Mouse (Mus musculus): ENCODE data around the gene Dao. TPM values are rescaled to one million over a fixed set of nuclear protein-coding genes. Genes with fewer than 3 reads are reported as not detected.

Gene Dao
- polyA plus RNA-seq, 1 experiment: not detected

DNA sequence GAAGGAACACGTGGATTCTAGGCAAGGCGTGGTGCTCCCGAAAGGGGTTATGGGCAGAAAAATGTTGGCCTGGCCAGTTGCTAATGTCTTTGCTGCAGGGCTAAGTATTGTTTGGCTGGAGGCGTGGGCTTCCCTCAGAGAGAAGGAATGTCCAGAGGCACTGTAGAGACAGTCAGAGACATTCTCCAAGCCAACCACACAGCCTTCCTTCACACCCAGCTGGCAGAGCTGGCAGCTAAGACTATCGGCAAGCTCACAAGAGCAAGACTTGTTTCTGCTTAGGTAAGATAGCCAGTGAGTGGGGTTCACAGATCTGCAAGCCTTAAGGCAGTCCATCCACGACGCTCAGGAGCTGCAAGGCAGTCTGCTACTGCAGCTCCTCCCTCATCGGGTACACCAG is 26.2 kb upstream of the Dao start:
- no peak overlapping the region for H3K4me3 ChIP-seq (ENCODE audit: insufficient read depth, low read depth, low read length)
- H3K27ac ChIP-seq (ENCODE audit: insufficient read depth, low read depth, low read length): no peak overlapping the region
- H3K4me1 ChIP-seq (ENCODE audit: control insufficient read depth, insufficient read depth, low read length): peaks cover 52% of the 10 kb centered on the region
- TF ChIP-seq POLR2A (IDR thresholded peaks at IDR 0.05; ENCODE audit: insufficient read depth, low read depth, low read length) (no peak), CTCF (IDR thresholded peaks at IDR 0.05; ENCODE audit: insufficient read depth, low read depth, low read length) (no peak)
- WGBS: 61% methylated on average over 8 of the region's 8 CpGs

DNA sequence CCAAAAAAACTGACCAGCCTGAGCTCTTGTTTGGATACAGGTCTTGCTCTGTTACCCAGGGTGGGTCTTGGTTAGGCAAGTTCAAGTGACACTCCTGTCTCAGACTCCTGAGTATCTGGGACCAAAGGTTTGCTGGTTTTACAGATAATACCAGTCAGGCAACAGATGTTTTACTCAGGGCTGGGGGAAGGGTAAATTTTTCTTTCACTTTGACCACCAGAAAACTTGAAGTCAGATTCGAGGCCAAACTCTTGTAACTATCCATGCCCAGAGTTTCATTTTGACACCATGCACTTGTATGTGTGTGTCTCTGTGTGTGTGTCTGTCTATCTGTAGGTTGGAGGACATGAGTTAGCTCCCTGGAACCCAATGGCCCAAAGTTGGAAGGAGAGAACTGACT is 23.0 kb upstream of the Dao start:
- peaks cover 34% of the 10 kb centered on the region for H3K4me1 ChIP-seq (ENCODE audit: control insufficient read depth, insufficient read depth, low read length)
- H3K4me3 ChIP-seq (ENCODE audit: insufficient read depth, low read depth, low read length): no peak overlapping the region
- 81% methylated on average over 1 of the region's 1 CpGs for WGBS
- TF ChIP-seq POLR2A (IDR thresholded peaks at IDR 0.05; ENCODE audit: insufficient read depth, low read depth, low read length): no peak
- TF ChIP-seq CTCF (IDR thresholded peaks at IDR 0.05; ENCODE audit: insufficient read depth, low read depth, low read length): no peak
- H3K27ac ChIP-seq (ENCODE audit: insufficient read depth, low read depth, low read length): no peak overlapping the region

DNA sequence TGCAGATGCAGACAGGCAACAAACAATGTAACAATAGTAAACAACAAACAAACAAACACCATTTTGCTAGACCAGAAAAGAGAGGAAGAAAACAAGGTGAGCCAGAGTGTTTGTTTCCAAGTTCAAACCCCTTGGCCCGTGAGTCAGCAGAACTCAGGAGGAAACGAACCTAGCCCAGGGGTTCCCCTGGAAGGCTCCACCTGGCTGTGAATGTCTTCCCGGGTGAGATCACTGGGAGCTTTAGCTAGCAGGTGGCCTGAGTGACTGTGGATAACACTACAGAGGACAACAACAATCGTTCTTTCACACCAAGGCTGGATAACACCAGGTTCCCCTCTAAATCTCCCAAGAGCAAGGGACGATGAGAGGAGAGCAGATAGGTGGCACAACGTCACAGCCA is 22.3 kb upstream of the Dao start:
- 83% methylated on average over 6 of the region's 6 CpGs for WGBS
- Histone ChIP-seq H3K27ac (ENCODE audit: insufficient read depth, low read depth, low read length) (no peak overlapping the region), H3K4me1 (ENCODE audit: control insufficient read depth, insufficient read depth, low read length) (peaks cover 34% of the 10 kb centered on the region), H3K4me3 (ENCODE audit: insufficient read depth, low read depth, low read length) (no peak overlapping the region)
- TF ChIP-seq CTCF (IDR thresholded peaks at IDR 0.05; ENCODE audit: insufficient read depth, low read depth, low read length) (no peak), POLR2A (IDR thresholded peaks at IDR 0.05; ENCODE audit: insufficient read depth, low read depth, low read length) (no peak)

DNA sequence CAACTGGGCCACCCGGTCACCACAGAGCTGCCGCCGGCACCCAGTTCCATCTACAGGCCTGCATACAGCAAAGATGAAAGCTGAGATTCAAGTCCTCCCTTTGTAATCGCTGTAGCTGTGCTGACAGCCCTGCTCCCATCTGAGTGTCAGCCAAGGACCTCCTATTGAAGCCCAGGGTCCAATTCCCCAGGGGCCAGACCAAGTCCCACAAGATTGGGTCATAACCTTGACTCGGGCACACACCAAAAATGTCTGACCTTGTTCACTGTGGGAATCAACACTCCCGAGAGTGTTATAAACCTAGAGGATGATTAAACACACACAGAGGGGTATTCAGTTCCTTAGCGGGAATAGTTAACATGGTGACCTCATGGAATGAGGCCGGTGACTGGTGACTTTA is 21.7 kb upstream of the Dao start:
- 71% methylated on average over 8 of the region's 8 CpGs for WGBS
- H3K4me1 ChIP-seq (ENCODE audit: control insufficient read depth, insufficient read depth, low read length): peaks cover 34% of the 10 kb centered on the region
- no peak overlapping the region for H3K27ac ChIP-seq (ENCODE audit: insufficient read depth, low read depth, low read length)
- TF ChIP-seq POLR2A (IDR thresholded peaks at IDR 0.05; ENCODE audit: insufficient read depth, low read depth, low read length): no peak
- TF ChIP-seq CTCF (IDR thresholded peaks at IDR 0.05; ENCODE audit: insufficient read depth, low read depth, low read length): no peak
- no peak overlapping the region for H3K4me3 ChIP-seq (ENCODE audit: insufficient read depth, low read depth, low read length)

DNA sequence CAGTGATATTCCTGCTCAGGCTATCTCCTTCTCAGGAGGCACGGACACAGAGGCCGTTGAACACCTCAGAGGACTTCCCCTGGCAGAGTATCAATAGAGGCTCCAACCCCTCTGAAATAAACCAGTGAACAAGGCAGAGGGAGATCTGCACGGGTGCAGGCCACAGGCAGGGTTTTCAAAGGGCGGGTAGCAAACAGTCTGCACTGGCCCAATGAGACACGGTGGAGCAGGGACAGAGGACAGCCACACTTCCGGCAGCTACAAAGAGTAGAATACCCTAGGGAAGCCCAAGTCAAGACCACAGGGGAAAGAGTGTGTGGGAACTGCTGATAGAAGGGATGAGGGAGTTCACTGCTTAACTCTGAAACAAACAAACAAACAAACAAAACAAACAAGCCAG is 20.0 kb upstream of the Dao start:
- Histone ChIP-seq H3K4me1 (ENCODE audit: control insufficient read depth, insufficient read depth, low read length) (peaks cover 24% of the 10 kb centered on the region), H3K4me3 (ENCODE audit: insufficient read depth, low read depth, low read length) (no peak overlapping the region), H3K27ac (ENCODE audit: insufficient read depth, low read depth, low read length) (no peak overlapping the region)
- 62% methylated on average over 6 of the region's 6 CpGs for WGBS
- TF ChIP-seq CTCF (IDR thresholded peaks at IDR 0.05; ENCODE audit: insufficient read depth, low read depth, low read length) (no peak), POLR2A (IDR thresholded peaks at IDR 0.05; ENCODE audit: insufficient read depth, low read depth, low read length) (no peak)

DNA sequence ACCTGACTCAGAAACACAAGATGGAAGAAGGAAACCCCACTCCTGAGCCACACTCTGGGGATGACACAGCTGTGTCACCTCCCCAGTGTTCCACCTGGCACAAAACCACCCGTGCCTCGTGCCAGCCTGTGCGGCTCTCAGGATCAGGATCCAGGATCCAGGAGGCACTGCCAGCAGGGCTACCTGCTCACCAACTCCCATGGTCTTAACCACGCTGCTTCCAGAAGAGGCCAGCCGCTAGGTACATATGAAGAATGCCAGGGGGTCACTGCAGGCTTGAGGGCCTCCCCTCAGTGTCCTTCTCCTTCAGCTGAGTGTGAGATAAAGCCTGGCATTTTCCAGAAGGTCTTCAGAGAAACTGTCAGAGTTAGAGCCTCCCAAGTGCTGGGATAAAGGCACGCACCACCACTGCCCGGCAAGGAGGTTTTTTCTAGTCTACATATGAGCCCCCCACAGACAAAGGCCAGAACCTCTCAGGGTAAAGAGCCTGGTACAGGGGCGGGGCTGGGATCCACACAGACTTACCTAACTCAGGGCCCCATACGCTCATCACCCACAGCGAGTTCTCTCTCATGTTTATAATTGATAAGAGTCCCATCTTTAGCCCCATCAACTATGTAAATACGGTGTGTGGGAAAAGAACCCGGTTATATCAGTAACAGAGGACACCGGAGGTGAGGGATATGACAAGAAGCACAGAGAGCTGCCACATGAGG is 19.3 kb upstream of the Dao start:
- Histone ChIP-seq H3K27ac (ENCODE audit: insufficient read depth, low read depth, low read length) (no peak overlapping the region), H3K4me1 (ENCODE audit: control insufficient read depth, insufficient read depth, low read length) (peaks cover 24% of the 10 kb centered on the region), H3K4me3 (ENCODE audit: insufficient read depth, low read depth, low read length) (no peak overlapping the region)
- TF ChIP-seq CTCF (IDR thresholded peaks at IDR 0.05; ENCODE audit: insufficient read depth, low read depth, low read length) (no peak), POLR2A (IDR thresholded peaks at IDR 0.05; ENCODE audit: insufficient read depth, low read depth, low read length) (no peak)
- 88% methylated on average over 13 of the region's 13 CpGs for WGBS

DNA sequence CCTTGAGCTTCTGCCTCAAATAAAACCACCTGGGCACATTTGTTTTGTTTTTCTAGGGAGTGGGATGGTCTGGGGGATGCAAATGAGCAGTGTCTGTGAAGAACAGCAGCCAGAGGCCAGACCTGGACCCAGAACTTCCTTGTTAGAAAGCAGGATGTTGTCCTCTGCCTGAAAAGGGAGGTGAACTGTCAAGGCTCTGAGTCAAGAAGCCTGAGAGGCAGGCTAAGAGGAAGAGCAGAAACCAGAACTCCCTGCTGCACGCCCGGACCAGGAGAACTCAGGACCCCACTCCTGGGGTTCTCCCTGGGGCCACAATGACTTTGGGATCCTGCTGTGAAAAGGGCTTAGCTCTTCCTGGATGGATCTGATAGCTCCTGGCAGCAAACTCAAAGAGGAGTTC is 17.8 kb upstream of the Dao start:
- TF ChIP-seq POLR2A (IDR thresholded peaks at IDR 0.05; ENCODE audit: insufficient read depth, low read depth, low read length) (no peak), CTCF (IDR thresholded peaks at IDR 0.05; ENCODE audit: insufficient read depth, low read depth, low read length) (no peak)
- WGBS: 89% methylated on average over 2 of the region's 2 CpGs

DNA sequence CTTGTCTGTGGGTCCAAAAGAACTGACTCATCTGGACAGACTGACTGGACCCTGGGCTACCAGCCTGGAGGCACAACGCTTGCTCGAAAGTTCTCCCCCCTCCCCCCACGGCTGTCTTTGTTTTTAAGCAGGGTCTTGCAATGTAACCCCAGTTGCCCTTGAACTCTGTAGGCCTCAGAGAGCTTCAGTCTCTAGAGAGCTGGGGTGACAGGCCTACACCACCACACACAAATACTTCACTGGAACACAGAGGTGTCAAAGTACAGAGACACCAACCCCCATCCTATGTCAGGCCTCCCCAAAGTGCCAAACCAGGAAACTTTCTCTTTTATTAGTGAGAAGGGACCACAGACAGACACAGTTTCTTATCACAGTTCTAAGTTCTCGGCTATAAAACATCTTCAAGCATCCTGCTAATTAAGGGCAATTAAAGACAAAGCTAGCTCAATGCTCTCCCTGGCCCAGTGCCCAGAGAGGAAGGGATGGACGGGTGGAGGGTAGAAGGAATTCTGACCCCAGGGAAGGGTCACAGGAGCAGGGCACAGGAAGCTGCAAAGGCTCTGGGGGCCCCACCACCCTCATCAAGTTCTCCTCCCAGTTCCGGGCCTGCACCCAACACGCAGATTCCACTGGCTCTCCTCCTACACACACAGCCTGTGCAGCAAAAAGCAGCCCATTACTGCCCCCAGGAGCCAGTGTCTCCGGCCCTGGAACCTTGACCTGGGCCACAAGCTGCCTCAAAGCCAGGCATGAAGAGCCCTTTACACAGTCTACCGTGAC is 17.1 kb upstream of the Dao start:
- WGBS: 29% methylated on average over 9 of the region's 9 CpGs
- Histone ChIP-seq H3K4me3 (ENCODE audit: insufficient read depth, low read depth, low read length) (no peak overlapping the region), H3K27ac (ENCODE audit: insufficient read depth, low read depth, low read length) (peak overlapping the region; percentile 7), H3K4me1 (ENCODE audit: control insufficient read depth, insufficient read depth, low read length) (peaks cover 43% of the 10 kb centered on the region)
- TF ChIP-seq POLR2A (IDR thresholded peaks at IDR 0.05; ENCODE audit: insufficient read depth, low read depth, low read length) (no peak), CTCF (IDR thresholded peaks at IDR 0.05; ENCODE audit: insufficient read depth, low read depth, low read length) (no peak)

More for the DNA sequence above, 17.8 kb upstream of the Dao start:
- Histone ChIP-seq H3K27ac (ENCODE audit: insufficient read depth, low read depth, low read length) (0 out of 2 replicates have a peak overlapping the region, but pooled peaks have one; percentile 2), H3K4me3 (ENCODE audit: insufficient read depth, low read depth, low read length) (no peak overlapping the region), H3K4me1 (ENCODE audit: control insufficient read depth, insufficient read depth, low read length) (peaks cover 37% of the 10 kb centered on the region)

DNA sequence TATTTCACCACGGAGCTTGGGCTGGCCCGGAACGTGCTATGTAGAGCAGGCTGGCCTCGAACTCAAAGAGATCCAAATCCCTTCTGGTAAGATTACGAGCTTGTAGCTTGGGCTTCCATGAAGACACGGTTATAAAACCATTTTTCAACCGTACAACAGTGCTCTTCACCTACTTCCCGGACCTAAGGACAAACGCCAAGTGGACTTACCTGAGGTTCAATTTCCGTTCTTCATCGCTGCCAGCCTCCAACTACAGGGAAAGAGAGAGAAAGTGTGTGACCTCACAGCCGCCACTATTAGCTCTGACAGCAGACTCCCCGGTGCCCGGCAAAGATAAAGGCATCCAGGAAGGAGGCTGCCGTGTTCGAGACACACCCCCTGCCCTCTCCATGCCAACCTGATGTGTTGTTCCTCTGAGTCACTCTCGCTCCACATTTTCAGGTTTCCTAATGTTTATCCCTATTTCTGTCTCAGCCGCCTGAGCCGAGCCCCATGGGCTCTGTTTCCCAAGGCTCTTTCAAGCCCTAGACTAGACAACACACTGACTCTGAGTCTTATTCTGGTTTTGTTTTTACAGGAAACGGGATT is 14.0 kb upstream of the Dao start:
- Histone ChIP-seq H3K4me3 (ENCODE audit: insufficient read depth, low read depth, low read length) (no peak overlapping the region), H3K27ac (ENCODE audit: insufficient read depth, low read depth, low read length) (peak overlapping the region; percentile 12; the same call in 1 of the 2 replicates), H3K4me1 (ENCODE audit: control insufficient read depth, insufficient read depth, low read length) (peaks cover 46% of the 10 kb centered on the region)
- WGBS: 63% methylated on average over 20 of the region's 20 CpGs
- TF ChIP-seq CTCF (IDR thresholded peaks at IDR 0.05; ENCODE audit: insufficient read depth, low read depth, low read length) (no peak), POLR2A (IDR thresholded peaks at IDR 0.05; ENCODE audit: insufficient read depth, low read depth, low read length) (no peak)
